Mouse (Mus musculus): ENCODE measurements at regions not wholly inside any gene's neighbourhood (a gene's known extent, or its start where the extent isn't known, plus 50 kb on each side); places are given as distances from the start of the nearest gene placed in this dataset.

DNA sequence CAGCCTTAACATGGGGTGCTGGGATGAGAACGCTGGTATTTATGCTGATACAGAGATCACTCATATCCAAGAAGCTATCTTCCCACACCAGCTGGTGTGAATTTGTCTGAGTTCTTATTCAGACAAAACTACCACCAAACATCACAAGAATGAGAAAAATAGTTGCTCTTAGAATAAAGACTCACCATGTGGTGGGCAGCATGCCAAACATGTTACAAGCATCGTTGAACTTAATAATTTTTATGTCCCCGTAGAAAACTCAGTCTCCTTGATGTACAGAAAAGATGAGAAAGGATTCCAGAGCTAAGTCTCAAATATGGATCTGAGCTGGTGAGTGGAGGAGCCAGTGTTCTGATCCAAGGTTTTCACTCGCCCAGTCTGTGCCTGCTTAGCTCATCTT lies 196.5 kb downstream of the Cmpk2 start:
- 68% methylated on average over 4 of the region's 4 CpGs for WGBS
- Histone ChIP-seq H3K9ac (ENCODE audit: low read depth, low read length) (no peak overlapping the region), H3K4me1 (ENCODE audit: control insufficient read depth, insufficient read depth, low read length) (no peaks in the 10 kb centered on the region), H3K36me3 (ENCODE audit: control insufficient read depth, insufficient read depth, low read length) (no peaks in the 10 kb centered on the region), H3K9me3 (ENCODE audit: control insufficient read depth, low read length) (no peaks in the 10 kb centered on the region), H3K27ac (ENCODE audit: low read length) (no peak overlapping the region), H3K4me2 (ENCODE audit: low read depth, low read length) (no peak overlapping the region), H3K27me3 (replicated peaks; ENCODE audit: control insufficient read depth, insufficient read depth, low read length) (no peaks in the 10 kb centered on the region), H3K4me3 (ENCODE audit: low read length) (no peak overlapping the region)
- ATAC-seq, result no peak

- Histone ChIP-seq H3K36me3 (ENCODE audit: control insufficient read depth, insufficient read depth, low read length) (no peaks in the 10 kb centered on the region), H3K9me3 (ENCODE audit: control insufficient read depth, low read length) (no peaks in the 10 kb centered on the region), H3K9ac (ENCODE audit: low read depth, low read length) (no peak overlapping the region), H3K4me2 (ENCODE audit: low read depth, low read length) (no peak overlapping the region), H3K27ac (ENCODE audit: low read length) (no peak overlapping the region), H3K4me1 (ENCODE audit: control insufficient read depth, insufficient read depth, low read length) (no peaks in the 10 kb centered on the region), H3K27me3 (replicated peaks; ENCODE audit: control insufficient read depth, insufficient read depth, low read length) (no peaks in the 10 kb centered on the region), H3K4me3 (ENCODE audit: low read length) (no peak overlapping the region)
- 88% methylated on average over 2 of the region's 2 CpGs for WGBS
- ATAC-seq, result no peak
These were observed 185.2 kb downstream of the Cmpk2 start for GRCm38 (mm10) chr12:26654251-26654650.

GRCm38 (mm10) chr12:26653781-26654180 lies 184.8 kb downstream of the Cmpk2 start:
- no peak overlapping the region for H3K4me2 ChIP-seq (ENCODE audit: low read depth, low read length)

GRCm38 (mm10) chr12:26646141-26646540 lies 177.1 kb downstream of the Cmpk2 start:
- H3K27ac ChIP-seq (ENCODE audit: low read length), result no peak overlapping the region
- no peaks in the 10 kb centered on the region for H3K4me1 ChIP-seq (ENCODE audit: control insufficient read depth, insufficient read depth, low read length)
- H3K27me3 ChIP-seq (replicated peaks; ENCODE audit: control insufficient read depth, insufficient read depth, low read length), result no peaks in the 10 kb centered on the region
- ATAC-seq, result no peak
- no peak overlapping the region for H3K4me2 ChIP-seq (ENCODE audit: low read depth, low read length)
- no peak overlapping the region for H3K4me3 ChIP-seq (ENCODE audit: low read length)
- H3K36me3 ChIP-seq (ENCODE audit: control insufficient read depth, insufficient read depth, low read length), result no peaks in the 10 kb centered on the region
- H3K9me3 ChIP-seq (ENCODE audit: control insufficient read depth, low read length), result no peaks in the 10 kb centered on the region
- no peak overlapping the region for H3K9ac ChIP-seq (ENCODE audit: low read depth, low read length)

More at GRCm38 (mm10) chr12:26653781-26654180, 184.8 kb downstream of the Cmpk2 start:
- H3K27ac ChIP-seq (ENCODE audit: low read length), result no peak overlapping the region
- ATAC-seq, result no peak
- 57% methylated on average over 6 of the region's 6 CpGs for WGBS
- no peak overlapping the region for H3K4me3 ChIP-seq (ENCODE audit: low read length)
- H3K27me3 ChIP-seq (replicated peaks; ENCODE audit: control insufficient read depth, insufficient read depth, low read length), result no peaks in the 10 kb centered on the region
- H3K4me1 ChIP-seq (ENCODE audit: control insufficient read depth, insufficient read depth, low read length), result no peaks in the 10 kb centered on the region
- H3K9me3 ChIP-seq (ENCODE audit: control insufficient read depth, low read length), result no peaks in the 10 kb centered on the region
- H3K36me3 ChIP-seq (ENCODE audit: control insufficient read depth, insufficient read depth, low read length), result no peaks in the 10 kb centered on the region
- no peak overlapping the region for H3K9ac ChIP-seq (ENCODE audit: low read depth, low read length)

DNA sequence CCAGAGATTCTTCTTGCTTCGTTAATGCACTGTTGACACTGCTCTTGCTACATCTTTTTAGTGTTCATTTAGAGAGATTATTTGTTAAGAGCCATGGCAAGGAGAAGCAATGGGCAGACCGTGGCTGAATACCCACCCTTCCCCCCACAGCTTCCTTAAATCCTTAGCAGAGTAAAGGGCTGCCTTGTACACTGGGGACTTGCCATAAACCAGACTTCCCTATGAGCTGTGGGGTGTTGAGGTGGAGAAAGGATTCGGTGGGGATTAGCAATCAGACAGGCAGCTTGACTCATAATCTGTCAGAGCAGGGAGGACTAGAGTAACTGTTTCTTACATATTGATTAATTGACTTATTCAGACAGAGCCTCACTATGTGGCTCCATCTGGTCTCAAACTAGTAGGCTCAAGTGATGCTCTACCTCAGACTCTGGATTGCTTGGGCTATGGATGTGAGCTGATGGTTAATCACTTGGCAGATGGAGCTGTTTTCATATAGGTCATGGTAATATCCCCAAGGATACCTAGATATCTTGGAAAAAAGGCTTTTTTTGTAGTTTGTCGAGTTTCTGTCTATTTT lies 166.7 kb downstream of the Cmpk2 start:
- Histone ChIP-seq H3K9me3 (ENCODE audit: control insufficient read depth, low read length) (no peaks in the 10 kb centered on the region), H3K4me2 (ENCODE audit: low read depth, low read length) (no peak overlapping the region), H3K27ac (ENCODE audit: low read length) (no peak overlapping the region), H3K36me3 (ENCODE audit: control insufficient read depth, insufficient read depth, low read length) (no peaks in the 10 kb centered on the region), H3K4me1 (ENCODE audit: control insufficient read depth, insufficient read depth, low read length) (no peaks in the 10 kb centered on the region), H3K9ac (ENCODE audit: low read depth, low read length) (no peak overlapping the region), H3K4me3 (ENCODE audit: low read length) (no peak overlapping the region), H3K27me3 (replicated peaks; ENCODE audit: control insufficient read depth, insufficient read depth, low read length) (no peaks in the 10 kb centered on the region)
- 49% methylated on average over 4 of the region's 4 CpGs for WGBS
- no peak for ATAC-seq

- no peak for ATAC-seq
- H3K9me3 ChIP-seq (ENCODE audit: control insufficient read depth, low read length), result no peaks in the 10 kb centered on the region
- H3K27me3 ChIP-seq (replicated peaks; ENCODE audit: control insufficient read depth, insufficient read depth, low read length), result no peaks in the 10 kb centered on the region
- H3K4me3 ChIP-seq (ENCODE audit: low read length), result no peak overlapping the region
- H3K4me1 ChIP-seq (ENCODE audit: control insufficient read depth, insufficient read depth, low read length), result no peaks in the 10 kb centered on the region
- H3K36me3 ChIP-seq (ENCODE audit: control insufficient read depth, insufficient read depth, low read length), result no peaks in the 10 kb centered on the region
- H3K27ac ChIP-seq (ENCODE audit: low read length), result no peak overlapping the region
- H3K4me2 ChIP-seq (ENCODE audit: low read depth, low read length), result no peak overlapping the region
- no peak overlapping the region for H3K9ac ChIP-seq (ENCODE audit: low read depth, low read length)
- WGBS, result 40% methylated on average over 3 of the region's 3 CpGs
These were observed 166.2 kb downstream of the Cmpk2 start for GRCm38 (mm10) chr12:26635253-26635652.

GRCm38 (mm10) chr12:26631795-26632122 lies 162.8 kb downstream of the Cmpk2 start:
- no peak overlapping the region for H3K27ac ChIP-seq (ENCODE audit: low read length)
- no peaks in the 10 kb centered on the region for H3K27me3 ChIP-seq (replicated peaks; ENCODE audit: control insufficient read depth, insufficient read depth, low read length)
- no peak overlapping the region for H3K4me3 ChIP-seq (ENCODE audit: low read length)
- H3K9ac ChIP-seq (ENCODE audit: low read depth, low read length), result no peak overlapping the region
- no peaks in the 10 kb centered on the region for H3K9me3 ChIP-seq (ENCODE audit: control insufficient read depth, low read length)
- ATAC-seq, result no peak
- H3K4me1 ChIP-seq (ENCODE audit: control insufficient read depth, insufficient read depth, low read length), result no peaks in the 10 kb centered on the region
- H3K36me3 ChIP-seq (ENCODE audit: control insufficient read depth, insufficient read depth, low read length), result no peaks in the 10 kb centered on the region
- 41% methylated on average over 1 of the region's 1 CpGs for WGBS
- no peak overlapping the region for H3K4me2 ChIP-seq (ENCODE audit: low read depth, low read length)

DNA sequence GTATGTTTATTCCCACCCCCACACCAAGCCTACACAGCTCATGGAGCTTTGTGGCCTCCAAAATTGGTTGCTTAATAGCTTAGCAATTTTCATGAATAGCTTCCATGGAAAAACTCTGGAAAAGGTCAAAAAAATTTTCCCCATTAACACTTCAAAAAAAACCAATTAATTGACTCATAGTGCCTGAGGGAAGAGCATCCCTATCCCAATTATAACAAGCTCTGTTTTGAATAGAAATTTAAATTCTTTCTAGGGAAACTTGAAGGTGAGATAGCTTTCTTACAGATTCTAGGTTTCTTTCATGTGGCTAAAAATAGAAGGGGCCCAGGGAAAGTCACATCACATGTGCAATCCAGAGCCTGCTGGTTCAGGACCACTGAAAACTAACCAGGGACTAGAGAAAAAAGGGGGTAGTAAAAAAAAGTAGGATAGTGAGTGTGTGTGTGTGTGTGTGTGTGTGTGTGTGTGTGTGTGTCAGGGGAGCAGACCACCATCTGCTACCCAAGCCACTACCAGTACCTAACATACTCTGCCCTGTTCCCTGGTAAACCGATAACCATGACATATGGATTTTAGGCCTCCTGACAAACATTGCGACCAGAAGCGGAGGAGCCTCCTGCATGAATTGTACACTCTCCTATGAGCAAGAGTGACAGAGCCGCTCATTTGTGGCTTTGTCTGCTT lies 162.2 kb downstream of the Cmpk2 start:
- no peak for ATAC-seq
- no peaks in the 10 kb centered on the region for H3K4me1 ChIP-seq (ENCODE audit: control insufficient read depth, insufficient read depth, low read length)
- 46% methylated on average over 4 of the region's 4 CpGs for WGBS
- no peak overlapping the region for H3K9ac ChIP-seq (ENCODE audit: low read depth, low read length)
- H3K27ac ChIP-seq (ENCODE audit: low read length), result no peak overlapping the region
- no peaks in the 10 kb centered on the region for H3K27me3 ChIP-seq (replicated peaks; ENCODE audit: control insufficient read depth, insufficient read depth, low read length)
- no peaks in the 10 kb centered on the region for H3K36me3 ChIP-seq (ENCODE audit: control insufficient read depth, insufficient read depth, low read length)
- H3K4me3 ChIP-seq (ENCODE audit: low read length), result no peak overlapping the region
- no peak overlapping the region for H3K4me2 ChIP-seq (ENCODE audit: low read depth, low read length)
- no peaks in the 10 kb centered on the region for H3K9me3 ChIP-seq (ENCODE audit: control insufficient read depth, low read length)

DNA sequence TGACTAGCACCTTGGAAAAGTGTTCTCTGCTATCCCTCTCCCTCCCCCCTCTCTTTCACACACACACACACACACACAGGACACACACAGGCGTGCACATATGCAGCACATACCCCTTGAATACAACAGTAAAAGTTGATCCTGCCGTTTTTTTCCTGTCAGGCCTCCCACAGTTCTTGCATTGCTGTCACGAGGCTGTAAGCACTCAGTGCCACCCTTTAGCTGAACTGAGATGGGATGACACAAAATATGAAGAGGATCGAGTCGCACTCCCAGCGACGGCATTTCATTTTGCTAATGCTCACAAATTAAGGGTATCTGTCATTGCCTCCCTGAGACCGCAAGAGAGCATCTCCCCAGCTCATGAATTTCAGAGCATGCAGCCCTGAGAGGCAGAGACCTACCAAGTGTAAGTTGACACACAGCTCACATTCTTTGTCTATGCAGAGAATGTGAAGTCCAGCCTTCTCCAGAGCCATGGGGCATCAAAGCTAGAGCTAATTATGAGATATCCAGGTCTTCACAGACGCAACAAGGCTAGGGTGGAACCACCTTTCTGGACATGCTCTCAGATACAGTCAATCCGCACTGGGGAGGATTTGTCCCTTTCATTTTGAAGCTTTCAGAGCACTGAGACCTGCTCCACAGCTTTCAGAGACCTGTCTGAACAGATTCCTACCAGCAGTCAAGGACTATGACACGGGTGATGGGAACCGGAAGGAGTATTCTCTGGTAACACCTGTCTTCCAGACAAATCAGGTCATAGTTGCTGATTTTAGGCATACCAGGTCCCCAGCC lies 152.3 kb downstream of the Cmpk2 start:
- Histone ChIP-seq H3K4me1 (ENCODE audit: control insufficient read depth, insufficient read depth, low read length) (no peaks in the 10 kb centered on the region), H3K4me2 (ENCODE audit: low read depth, low read length) (no peak overlapping the region), H3K27ac (ENCODE audit: low read length) (no peak overlapping the region), H3K4me3 (ENCODE audit: low read length) (no peak overlapping the region), H3K9me3 (ENCODE audit: control insufficient read depth, low read length) (no peaks in the 10 kb centered on the region), H3K27me3 (replicated peaks; ENCODE audit: control insufficient read depth, insufficient read depth, low read length) (no peaks in the 10 kb centered on the region), H3K9ac (ENCODE audit: low read depth, low read length) (no peak overlapping the region), H3K36me3 (ENCODE audit: control insufficient read depth, insufficient read depth, low read length) (no peaks in the 10 kb centered on the region)
- 72% methylated on average over 12 of the region's 12 CpGs for WGBS
- ATAC-seq, result no peak
